Mouse (Mus musculus): ENCODE results near the gene Sgcd.
"Not testable (repeated sequence)": the region's sequence is repeated elsewhere in the genome, so short reads cannot be mapped to it uniquely, and the experiment has no call there.

The Sgcd gene

DNA sequence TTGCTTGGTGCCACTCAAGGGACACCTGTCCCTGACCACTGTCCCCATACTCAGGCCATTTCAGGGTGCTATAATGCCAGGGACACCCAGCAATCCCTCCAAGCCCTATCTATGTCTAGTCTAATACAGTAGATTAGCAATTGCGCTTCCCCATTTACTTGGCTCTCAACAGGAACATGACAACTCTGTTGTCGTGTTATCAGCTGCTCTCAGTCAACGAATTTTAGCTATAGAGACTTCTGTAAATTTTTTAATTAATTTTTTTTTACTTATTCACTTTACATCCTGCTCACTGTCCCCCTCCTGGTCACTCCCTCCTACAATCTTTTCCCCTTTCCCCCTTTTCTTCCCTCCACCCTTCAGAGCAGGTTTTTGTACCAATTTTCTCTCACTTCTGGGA, 542.4 kb downstream of the Sgcd start:
- DNase-seq, result no peak

- DNase-seq, result no peak
Measured at GRCm38 (mm10) chr11:47445683-47446082, 543.1 kb downstream of the Sgcd start.

DNA sequence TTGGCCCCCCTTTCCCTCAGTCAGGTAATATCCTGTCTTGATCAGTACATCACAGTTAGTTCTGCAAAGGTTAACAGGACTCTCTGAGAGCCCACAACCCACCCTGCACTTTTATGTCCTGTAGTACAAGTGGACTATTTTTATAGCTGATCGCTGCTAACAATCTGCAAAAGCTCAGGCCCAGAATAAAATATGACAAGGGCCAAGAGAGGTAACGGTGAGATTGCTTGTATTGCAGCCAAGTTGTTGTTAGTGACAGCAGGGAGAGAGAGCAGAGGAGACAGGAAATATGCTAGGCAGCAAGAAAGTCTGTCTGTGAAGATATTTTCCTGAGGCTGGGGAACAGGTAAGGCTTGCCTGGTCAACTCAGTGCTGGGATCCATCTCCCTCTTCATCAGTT, 546.5 kb downstream of the Sgcd start:
- DNase-seq, result peak; percentile 3

DNA sequence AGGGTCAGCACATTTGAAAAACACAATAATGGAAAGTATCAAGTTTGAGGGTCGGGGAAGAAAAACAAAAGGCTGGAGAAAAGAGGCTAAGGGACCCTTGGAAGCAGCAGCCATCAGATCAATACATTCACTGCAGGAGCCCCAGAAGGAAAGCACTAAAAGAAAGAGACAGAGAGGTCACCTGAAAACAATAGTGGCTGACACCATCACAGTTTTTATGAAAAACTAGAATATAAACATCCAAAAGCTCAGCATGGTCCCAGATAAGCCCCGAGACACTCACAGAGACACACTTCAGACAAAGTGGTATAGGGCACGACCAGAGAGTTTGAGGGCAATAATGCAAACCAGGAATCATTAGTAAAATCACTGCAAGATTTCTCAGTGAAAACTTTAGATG, 589.2 kb downstream of the Sgcd start:
- DNase-seq, result no peak

GRCm38 (mm10) chr11:47390798-47391197, 598.0 kb downstream of the Sgcd start:
- not testable (repeated sequence) for DNase-seq

DNA sequence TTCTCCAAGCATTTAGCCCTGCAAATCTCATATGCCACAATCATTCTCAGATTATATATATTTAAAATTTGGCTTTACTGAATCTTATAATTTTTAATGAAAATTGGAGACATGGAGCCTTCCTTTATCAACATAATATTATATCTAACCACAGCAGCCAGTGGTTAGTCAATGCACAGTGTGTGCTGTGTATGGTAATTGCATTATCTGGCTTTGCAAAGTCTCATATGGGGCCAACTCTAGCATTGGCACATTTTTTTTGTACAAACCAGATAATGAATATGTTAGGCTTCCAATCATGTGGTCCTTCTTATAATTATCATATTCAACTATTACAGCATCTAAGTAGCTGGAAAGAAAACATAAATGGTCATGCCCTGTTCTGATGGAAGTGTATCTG, 599.4 kb downstream of the Sgcd start:
- DNase-seq, result no peak

- DNase-seq, result no peak
Measured at GRCm38 (mm10) chr11:47387726-47388125, 601.0 kb downstream of the Sgcd start.

DNA sequence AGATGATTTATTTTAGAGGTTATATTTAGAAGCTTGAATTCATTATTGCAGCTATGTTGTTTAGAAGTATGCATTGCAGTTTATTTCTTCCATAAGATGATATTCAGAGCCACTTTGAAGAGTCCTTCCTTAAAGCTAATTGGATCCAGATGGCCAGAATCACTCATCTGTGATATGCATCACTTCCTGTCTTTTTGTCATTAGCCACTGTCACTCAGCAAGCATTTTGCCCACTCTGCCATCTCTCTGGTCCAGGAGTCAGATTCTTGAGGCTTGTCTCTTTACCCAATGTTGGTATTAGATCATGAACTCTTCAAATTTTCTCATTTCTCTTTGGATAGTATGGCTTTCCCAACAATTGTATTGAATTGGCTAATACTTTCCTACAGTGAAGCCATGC, 602.6 kb downstream of the Sgcd start:
- DNase-seq, result no peak

GRCm38 (mm10) chr11:47379630-47379958, 609.2 kb downstream of the Sgcd start:
- DNase-seq, result no peak

DNA sequence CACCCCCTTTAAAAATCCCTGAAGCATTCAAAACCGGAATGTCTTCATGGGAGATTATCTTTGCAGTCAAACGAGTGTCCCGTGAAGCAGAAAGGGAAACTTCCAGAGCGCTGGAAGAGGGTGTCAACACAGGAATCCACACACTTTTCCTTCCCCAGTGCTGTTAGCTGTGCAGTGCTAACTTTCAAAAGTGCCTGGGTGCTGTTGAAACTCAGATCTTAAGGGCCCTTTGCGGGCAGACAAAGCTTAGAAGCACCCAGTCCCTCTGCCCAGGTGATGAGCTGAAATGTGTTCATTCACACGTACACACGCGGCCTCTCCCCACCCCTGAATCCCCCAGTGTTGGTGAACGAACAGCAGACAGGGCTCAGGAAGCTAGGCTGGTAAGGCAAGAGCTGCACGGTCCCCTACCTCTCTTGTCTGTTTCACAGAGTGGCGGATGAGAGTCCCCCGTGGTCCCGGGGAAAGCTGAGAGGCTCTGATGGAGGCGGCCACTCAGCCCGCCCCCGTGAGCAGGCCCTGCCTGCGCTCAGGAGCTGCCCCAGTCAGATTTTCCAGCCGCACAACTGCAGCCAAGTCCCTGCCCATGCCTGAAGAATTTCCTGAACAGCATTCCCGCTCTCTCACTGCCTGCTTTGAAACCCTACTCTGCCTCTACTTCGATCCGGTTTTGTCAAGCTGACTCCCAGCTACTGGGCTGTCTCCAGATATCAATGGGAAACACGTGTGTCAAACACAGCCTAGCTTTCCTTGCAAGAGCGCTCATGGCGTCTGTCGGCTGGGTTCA, 609.7 kb downstream of the Sgcd start:
- peak; percentile 7 for DNase-seq

GRCm38 (mm10) chr11:47377421-47377820, 611.3 kb downstream of the Sgcd start:
- DNase-seq, result no peak

DNA sequence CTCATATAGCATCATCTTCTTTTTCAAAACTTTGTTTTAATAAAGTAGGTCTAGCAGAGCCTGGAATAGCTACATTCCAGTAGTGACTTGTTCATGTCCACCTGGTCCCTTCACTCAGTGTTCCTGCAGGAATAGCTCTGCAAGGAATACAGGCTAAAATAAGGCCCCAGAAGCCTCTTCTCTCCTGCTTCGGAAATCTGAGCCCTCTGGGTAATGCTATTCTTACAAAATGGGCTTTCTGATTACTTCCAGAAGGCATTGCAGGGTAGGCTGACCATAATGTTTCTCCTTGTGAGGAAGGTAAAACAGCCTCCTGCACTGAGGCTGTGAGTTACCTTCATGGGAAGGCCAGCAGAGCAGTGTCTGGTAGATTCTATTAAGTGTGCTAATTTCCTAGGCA, 611.9 kb downstream of the Sgcd start:
- no peak for DNase-seq

- no peak for DNase-seq
Measured at GRCm38 (mm10) chr11:47371616-47372015, 617.2 kb downstream of the Sgcd start.

DNA sequence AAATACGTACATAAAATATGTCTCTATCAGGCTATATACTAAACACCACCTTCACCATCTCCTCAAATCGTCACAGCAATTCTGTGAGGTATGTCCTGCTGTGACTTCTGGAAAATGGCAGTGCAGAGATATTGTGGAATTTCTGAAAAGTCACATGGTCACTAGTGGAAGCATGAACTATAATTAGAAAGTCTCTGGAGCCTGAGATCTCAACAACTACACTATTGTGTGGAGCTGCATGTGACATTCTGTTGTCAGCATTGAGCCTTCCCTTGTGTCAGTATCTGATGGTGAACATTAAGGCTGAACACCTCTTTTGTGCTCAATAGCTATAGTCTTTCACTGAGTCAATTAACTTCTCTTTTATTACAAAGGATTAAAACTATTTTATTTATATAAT, 637.2 kb downstream of the Sgcd start:
- DNase-seq, result no peak

DNA sequence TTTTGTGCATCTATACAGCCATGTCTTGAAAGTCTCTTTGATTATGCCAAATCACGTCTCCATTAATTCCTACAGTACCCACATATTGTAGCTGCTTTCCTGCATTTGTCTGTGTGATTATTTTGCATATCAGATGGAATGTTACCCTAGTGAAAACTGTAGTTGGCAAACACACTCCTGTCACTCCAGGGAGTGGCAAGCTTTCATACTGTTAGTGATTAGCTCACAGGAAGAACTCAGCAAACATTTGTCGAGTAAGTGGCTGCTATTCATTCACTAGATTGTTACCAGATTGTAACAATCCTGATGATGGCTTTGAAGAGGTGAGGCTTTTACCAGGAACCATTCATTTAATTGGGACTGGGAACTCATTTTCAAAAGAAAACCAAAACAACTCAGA, 645.3 kb downstream of the Sgcd start:
- DNase-seq, result no peak

DNA sequence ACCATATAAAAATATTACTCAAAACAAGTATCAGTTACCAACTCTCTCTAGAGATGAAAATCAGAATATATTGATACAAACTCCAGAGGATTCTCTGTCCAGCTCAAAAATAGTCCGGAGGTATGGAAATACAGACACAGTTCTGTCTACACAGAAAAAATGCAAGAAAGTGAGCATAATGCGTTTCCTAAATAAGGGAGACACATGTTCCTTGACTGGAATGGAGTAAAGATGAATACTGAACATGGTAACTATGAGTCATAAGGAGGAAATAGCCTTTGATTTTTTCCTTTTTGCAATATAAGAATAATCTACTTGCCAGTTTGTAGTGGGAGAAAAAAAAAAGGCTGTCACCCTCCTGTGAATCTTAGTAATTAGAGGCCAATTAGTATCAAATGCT, 655.1 kb downstream of the Sgcd start:
- DNase-seq, result no peak

GRCm38 (mm10) chr11:47305579-47305978, 683.2 kb downstream of the Sgcd start:
- no peak for DNase-seq

- DNase-seq, result no peak
Measured at GRCm38 (mm10) chr11:47304702-47305450, 683.9 kb downstream of the Sgcd start.

DNA sequence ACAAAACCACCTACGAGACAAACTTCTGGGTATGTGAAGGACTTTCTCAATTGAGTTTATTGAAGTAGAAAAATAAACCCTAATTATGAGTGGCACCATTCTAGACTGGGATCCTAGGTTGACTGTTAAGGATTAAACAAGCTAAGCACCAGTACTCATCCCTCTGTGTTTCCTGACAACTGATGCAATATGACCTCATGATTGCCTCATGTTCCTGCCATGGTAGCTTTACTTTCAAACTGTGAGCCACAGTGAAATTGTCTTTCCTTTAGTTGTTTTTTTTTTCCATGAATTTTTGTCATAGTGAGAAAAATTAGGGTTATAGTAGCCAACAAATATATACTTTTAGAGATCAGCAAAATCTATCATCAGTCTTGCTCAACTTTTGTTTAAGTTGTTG, 689.0 kb downstream of the Sgcd start:
- DNase-seq, result no peak

DNA sequence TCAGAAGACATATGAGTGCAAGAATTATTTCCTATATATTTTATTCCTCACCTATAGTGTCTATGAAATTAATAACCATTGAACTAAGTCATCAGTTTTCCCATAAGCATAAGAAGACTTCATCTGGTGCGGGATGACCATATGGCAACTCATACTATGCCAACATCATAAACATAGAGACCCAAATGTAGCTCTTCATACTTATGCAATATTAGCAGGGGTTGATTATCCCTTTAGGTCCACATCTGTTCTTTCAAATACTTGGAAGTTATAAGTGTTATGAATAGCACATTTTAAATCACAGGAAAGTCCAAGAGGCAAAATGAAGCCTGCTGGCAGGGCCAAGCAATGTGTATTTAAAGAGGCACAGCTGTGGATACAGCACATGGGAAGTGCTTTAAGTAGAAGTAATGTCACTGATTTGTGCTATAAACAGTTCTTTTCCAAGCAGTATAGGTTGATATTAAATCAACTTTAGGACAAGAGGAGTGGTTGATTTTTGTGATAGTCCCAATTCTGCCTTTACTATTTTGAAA, 690.9 kb downstream of the Sgcd start:
- DNase-seq, result no peak

- no peak for DNase-seq
Measured at GRCm38 (mm10) chr11:47294741-47295140, 694.0 kb downstream of the Sgcd start.

- no peak for DNase-seq
Measured at GRCm38 (mm10) chr11:47276586-47276985, 712.2 kb downstream of the Sgcd start.

DNA sequence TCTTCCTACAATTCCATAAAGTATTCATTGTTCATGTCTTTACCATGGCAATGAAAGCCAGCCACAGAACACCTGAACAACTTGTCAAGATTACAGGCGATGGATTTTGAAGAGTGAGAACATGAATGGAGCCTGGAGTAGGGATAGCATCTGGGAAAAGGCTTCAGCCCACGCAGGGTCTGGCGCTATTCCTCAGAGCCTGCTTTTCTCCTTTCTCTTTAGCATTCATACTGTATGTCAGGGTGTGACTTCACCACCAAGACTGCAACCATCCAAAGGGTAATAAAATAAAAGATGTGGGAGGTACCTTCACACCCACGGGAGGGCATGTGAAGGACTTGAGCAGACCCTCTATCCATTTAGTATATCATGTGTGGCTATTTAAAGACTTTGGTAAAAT, 720.2 kb downstream of the Sgcd start:
- no peak for DNase-seq

GRCm38 (mm10) chr11:47264267-47264984, 724.3 kb downstream of the Sgcd start:
- no peak for DNase-seq
